Mouse (Mus musculus) heart, adult 2 months (tissue): Measurements from ENCODE around the gene Cdc73. TPM values are rescaled to one million over a fixed set of nuclear protein-coding genes. Genes with fewer than 3 reads are reported as not detected.

Source experiments
- DNase-seq, 2 experiments: peaks; one replicate each; pipeline ENCODE4 v3.0.0; 2021
- H3K27ac ChIP-seq: fragments of 200-600 bp; 2 replicates; pipeline ENCODE4 v1.8.1; 2022
- H3K27me3 ChIP-seq: fragments of 200-500 bp; 2 replicates; pipeline ENCODE4 v1.6.1; 2012; ENCODE audit warnings: mild to moderate bottlenecking, low read length, inconsistent platforms, mixed read lengths; ENCODE audit not compliant: control insufficient read depth, insufficient read depth
- H3K36me3 ChIP-seq: fragments of 200-500 bp; 2 replicates; pipeline ENCODE4 v1.6.1; 2012; ENCODE audit warnings: low read length, inconsistent platforms; ENCODE audit not compliant: control insufficient read depth, insufficient read depth
- H3K4me1 ChIP-seq: fragments of 200-500 bp; 2 replicates; pipeline ENCODE4 v1.6.1; 2011; ENCODE audit warnings: low read length; ENCODE audit not compliant: control insufficient read depth, insufficient read depth
- H3K4me3 ChIP-seq: fragments of 200-600 bp; 2 replicates; pipeline ENCODE4 v1.8.1; 2022
- H3K79me2 ChIP-seq: fragments of 200-500 bp; replicated peaks from 2 replicates; pipeline ENCODE4 v1.6.1; 2012; ENCODE audit warnings: mild to moderate bottlenecking, inconsistent platforms, low read length, moderate library complexity, mixed read lengths; ENCODE audit not compliant: control insufficient read depth, insufficient read depth
- H3K9ac ChIP-seq: fragments of 200-500 bp; 2 replicates; pipeline ENCODE4 v1.6.1; 2012; ENCODE audit warnings: low read depth, mild to moderate bottlenecking, control low read depth, inconsistent platforms, low read length, mixed read lengths
- CTCF ChIP-seq: fragments of 200-600 bp; IDR thresholded peaks from 2 replicates; pipeline ENCODE4 v1.8.1; 2022; ENCODE audit warnings: antibody characterized with exemption, mild to moderate bottlenecking, moderate library complexity
- EP300 ChIP-seq: fragments of 200-500 bp; IDR thresholded peaks from 2 replicates; pipeline ENCODE4 v1.6.1; 2011; ENCODE audit warnings: low read depth, low read length, control low read depth; ENCODE audit not compliant: insufficient read depth
- POLR2A ChIP-seq: fragments of 200-500 bp; IDR thresholded peaks from 2 replicates; pipeline ENCODE4 v1.6.1; 2011; ENCODE audit warnings: mild to moderate bottlenecking, low read depth, low read length, control low read depth; ENCODE audit not compliant: insufficient read depth
- WGBS: fragments of 180-500 bp; shearing (Covaris S2); methylation state at CpG from one replicate; pipeline ENCODE4 v1.1.7; 2018; 5-methylcytosine and 5-hydroxymethylcytosine counted together
- intact Hi-C: fragments of 180-260 bp; cut with DNase I; formaldehyde crosslinking; loops from one replicate; pipeline ENCODE4 v1.15.1; 2025
- polyA plus RNA-seq: library from polyadenylated mRNA; depleted of rRNA; stranded (reverse); fragments of >200 nt; gene quantifications from 2 replicates; pipeline ENCODE4 v1.2.3, GENCODE M21; 2012
- total RNA-seq, 2 experiments: library from RNA; stranded (reverse); gene quantifications; 2 replicates each; pipeline ENCODE4 v1.2.3; 2021

Gene Cdc73
- total and polyA plus RNA-seq, 3 experiments = 2.8 to 57.9 (median 49.2) TPM

GRCm38 (mm10) chr1:143612901-143613300 lies 89.8 kb downstream of the Cdc73 start:
- TF ChIP-seq POLR2A = no peak
- TF ChIP-seq EP300 = no peak
- TF ChIP-seq CTCF = peak; percentile 9; the same call in 1 of the 2 replicates
- Histone ChIP-seq H3K27ac (no peak overlapping the region), H3K79me2 (no peaks in the 10 kb centered on the region), H3K9ac (no peak overlapping the region), H3K4me1 (no peaks in the 10 kb centered on the region), H3K36me3 (peaks cover 7% of the 10 kb centered on the region), H3K4me3 (no peak overlapping the region), H3K27me3 (no peaks in the 10 kb centered on the region)
- WGBS = 94% methylated on average over 2 of the region's 2 CpGs
- DNase-seq = no peak
- intact Hi-C loops = no loop called here

- DNase-seq = no peak
- Histone ChIP-seq H3K27ac (no peak overlapping the region), H3K79me2 (no peaks in the 10 kb centered on the region), H3K9ac (no peak overlapping the region), H3K27me3 (no peaks in the 10 kb centered on the region), H3K4me1 (no peaks in the 10 kb centered on the region), H3K4me3 (no peak overlapping the region), H3K36me3 (peaks cover 3% of the 10 kb centered on the region; the same call in 1 of the 2 replicates)
- intact Hi-C loops = no loop called here
- TF ChIP-seq POLR2A (no peak), EP300 (no peak), CTCF (no peak)
- WGBS = 85% methylated on average over 2 of the region's 2 CpGs
Measured at GRCm38 (mm10) chr1:143608911-143609310, 93.8 kb downstream of the Cdc73 start.

DNA sequence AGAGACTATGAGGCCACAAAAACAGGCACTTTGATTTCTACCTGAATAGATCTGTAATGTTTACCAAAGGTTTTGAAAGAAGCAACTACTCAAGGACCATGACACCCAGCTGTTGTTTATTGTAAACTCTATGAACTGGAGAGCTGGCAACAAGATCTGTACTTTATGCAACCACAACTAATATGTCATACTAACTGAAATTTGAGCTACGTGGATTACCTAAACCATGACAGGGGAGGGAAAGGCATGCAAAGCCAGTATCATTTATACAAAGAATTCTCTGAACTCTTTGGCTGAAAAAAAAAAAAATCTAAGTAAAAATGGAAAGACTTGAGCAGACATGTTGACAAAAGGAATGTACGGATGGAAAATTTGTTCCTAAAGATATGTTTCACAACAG lies 105.8 kb downstream of the Cdc73 start:
- Histone ChIP-seq H3K27ac (no peak overlapping the region), H3K4me1 (no peaks in the 10 kb centered on the region), H3K36me3 (no peaks in the 10 kb centered on the region), H3K79me2 (no peaks in the 10 kb centered on the region), H3K4me3 (no peak overlapping the region), H3K27me3 (no peaks in the 10 kb centered on the region), H3K9ac (no peak overlapping the region)
- intact Hi-C loops = no loop called here
- DNase-seq = no peak
- TF ChIP-seq POLR2A = no peak
- no peak for TF ChIP-seq CTCF
- TF ChIP-seq EP300 = no peak
- WGBS = 84% methylated on average over 2 of the region's 2 CpGs

GRCm38 (mm10) chr1:143576824-143577543 lies 125.7 kb downstream of the Cdc73 start:
- Histone ChIP-seq H3K4me3 (no peak overlapping the region), H3K79me2 (no peaks in the 10 kb centered on the region), H3K4me1 (no peaks in the 10 kb centered on the region; the same call in 1 of the 2 replicates), H3K27ac (peak overlapping the region; percentile 90), H3K9ac (peak overlapping the region; percentile 54; the same call in 1 of the 2 replicates), H3K36me3 (no peaks in the 10 kb centered on the region; the same call in 1 of the 2 replicates), H3K27me3 (no peaks in the 10 kb centered on the region)
- TF ChIP-seq POLR2A (no peak), EP300 (no peak), CTCF (no peak)
- DNase-seq = peak; percentile 37 to 62
- 54% methylated on average over 10 of the region's 10 CpGs for WGBS
- intact Hi-C loops = no loop called here

DNA sequence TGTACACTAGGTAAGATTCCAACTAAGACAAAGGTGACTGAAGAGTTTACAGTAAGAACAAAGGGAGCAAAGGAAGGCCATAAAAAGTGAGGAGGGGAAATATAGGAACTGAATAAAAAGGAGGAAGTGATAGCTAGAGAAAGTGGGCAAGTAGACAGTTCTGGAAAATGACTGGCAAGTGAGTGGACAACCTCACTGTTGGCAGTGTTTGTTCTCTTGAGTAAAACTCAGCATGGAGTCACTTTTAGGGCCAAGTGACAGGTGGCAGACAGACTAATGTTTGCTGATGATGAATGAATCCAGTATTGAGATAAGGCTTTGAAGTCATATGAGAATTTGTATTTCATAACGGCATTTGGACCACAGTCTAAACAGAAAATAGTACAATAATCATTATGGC lies 144.5 kb downstream of the Cdc73 start:
- no peaks in the 10 kb centered on the region for H3K27me3 ChIP-seq
- H3K36me3 ChIP-seq = no peaks in the 10 kb centered on the region
- H3K27ac ChIP-seq = no peak overlapping the region
- no peak for DNase-seq
- 48% methylated on average over 1 of the region's 1 CpGs for WGBS
- intact Hi-C loops = no loop called here
- TF ChIP-seq POLR2A (no peak), CTCF (no peak), EP300 (no peak)
- H3K9ac ChIP-seq = no peak overlapping the region
- no peak overlapping the region for H3K4me3 ChIP-seq
- H3K79me2 ChIP-seq = no peaks in the 10 kb centered on the region
- H3K4me1 ChIP-seq = no peaks in the 10 kb centered on the region

GRCm38 (mm10) chr1:143555533-143555932 lies 147.2 kb downstream of the Cdc73 start:
- Histone ChIP-seq H3K79me2 (no peaks in the 10 kb centered on the region), H3K27me3 (no peaks in the 10 kb centered on the region), H3K27ac (no peak overlapping the region), H3K4me3 (no peak overlapping the region), H3K36me3 (no peaks in the 10 kb centered on the region), H3K9ac (no peak overlapping the region), H3K4me1 (no peaks in the 10 kb centered on the region)
- 17% methylated on average over 1 of the region's 1 CpGs for WGBS
- DNase-seq = no peak
- intact Hi-C loops = no loop called here
- TF ChIP-seq EP300 (no peak), POLR2A (no peak), CTCF (no peak)
